Comparison of ENCODE assay signal across 8 mouse cellular contexts in genomic region chr3:96237904-96238511, GRCm38 (mm10). TPM values are rescaled to one million over a fixed set of nuclear protein-coding genes. Genes with fewer than 3 reads are reported as not detected.
DNase-seq lines count a peak whose midpoint lies in the region; ATAC-seq and TF ChIP-seq lines count a peak whose summit lies in the region.

No protein-coding gene starts in this region.

- H3K27ac ChIP-seq in testis, adult 2 months (ENCODE audit: control insufficient read depth, insufficient read depth, low read depth, low read length): peak overlapping the region; percentile 71
- peak overlapping the region; percentile 85 for H3K27ac ChIP-seq in embryonic facial prominence, embryonic 12.5 days
- peak overlapping the region; percentile 89 for H3K27ac ChIP-seq in limb, embryonic 11.5 days (replicated peaks; ENCODE audit: low read depth, low read length)

- no peak for DNase-seq in testis, postnatal 10 days (ENCODE audit: low spot score)
- peak; percentile 63 for DNase-seq in limb, embryonic 11.5 days (ENCODE audit: low spot score)
- peak; percentile 73 for DNase-seq in retina, postnatal 1 day
- no peak for DNase-seq in left cerebral cortex, postnatal 10 days (ENCODE audit: extremely low spot score in 1 of 2, low spot score in 2 of 2)
- no peak for DNase-seq in layer of hippocampus, postnatal 10 days (ENCODE audit: low spot score in 2 of 2)
- DNase-seq in ovary, postnatal 14 days (ENCODE audit: low spot score): no peak

- H3K36me3 ChIP-seq in testis, adult 2 months (ENCODE audit: control insufficient read depth, insufficient read depth, low read length): no peaks in the 10 kb centered on the region
- no peaks in the 10 kb centered on the region for H3K36me3 ChIP-seq in embryonic facial prominence, embryonic 12.5 days
- no peaks in the 10 kb centered on the region for H3K36me3 ChIP-seq in limb, embryonic 11.5 days (ENCODE audit: control insufficient read depth, insufficient read depth, low read length)

- H3K4me2 ChIP-seq in embryonic facial prominence, embryonic 12.5 days (replicated peaks): peak overlapping the region; percentile 69
- H3K4me2 ChIP-seq in limb, embryonic 11.5 days (ENCODE audit: low read depth, severe bottlenecking): peak overlapping the region; percentile 60

- H3K9me3 ChIP-seq in embryonic facial prominence, embryonic 12.5 days: no peaks in the 10 kb centered on the region
- no peaks in the 10 kb centered on the region for H3K9me3 ChIP-seq in limb, embryonic 11.5 days (ENCODE audit: control insufficient read depth, low read length)

- TF ChIP-seq POLR2A in testis, adult 2 months (IDR thresholded peaks at IDR 0.05; ENCODE audit: control insufficient read depth, low read depth, low read length): no peak

- WGBS in embryonic facial prominence, embryonic 12.5 days: 1% methylated on average over 12 of the region's 12 CpGs
- under 1% methylated on average over 12 of the region's 12 CpGs for WGBS in limb, embryonic 11.5 days

- no peaks in the 10 kb centered on the region for H3K27me3 ChIP-seq in testis, adult 2 months (ENCODE audit: control insufficient read depth, insufficient read depth, low read length)
- H3K27me3 ChIP-seq in embryonic facial prominence, embryonic 12.5 days: no peaks in the 10 kb centered on the region
- no peaks in the 10 kb centered on the region for H3K27me3 ChIP-seq in limb, embryonic 11.5 days (ENCODE audit: control insufficient read depth, insufficient read depth, low read length)

- no peak for ATAC-seq in embryonic facial prominence, embryonic 12.5 days (ENCODE audit: insufficient number of reproducible peaks, insufficient read depth, low FRiP score, low TSS enrichment)
- ATAC-seq in limb, embryonic 11.5 days (ENCODE audit: insufficient number of reproducible peaks, low FRiP score, low TSS enrichment, low read depth): no peak

- TF ChIP-seq CTCF in testis, adult 2 months (IDR thresholded peaks at IDR 0.05; ENCODE audit: control insufficient read depth, insufficient read depth, insufficient replicate concordance, low read depth, low read length): no peak

- peak overlapping the region; percentile 70 for H3K9ac ChIP-seq in embryonic facial prominence, embryonic 12.5 days
- H3K9ac ChIP-seq in limb, embryonic 11.5 days (ENCODE audit: low read length): peak overlapping the region; percentile 78

- peak overlapping the region; percentile 85 for H3K4me3 ChIP-seq in testis, adult 2 months (ENCODE audit: control insufficient read depth, low read depth, low read length)
- peak overlapping the region; percentile 50 for H3K4me3 ChIP-seq in embryonic facial prominence, embryonic 12.5 days
- peak overlapping the region; percentile 40 for H3K4me3 ChIP-seq in limb, embryonic 11.5 days (ENCODE audit: low read depth, low read length)

- peaks cover 5% of the 10 kb centered on the region; the same call in 1 of the 2 replicates for H3K4me1 ChIP-seq in testis, adult 2 months (ENCODE audit: control insufficient read depth, insufficient read depth, low read length)
- peaks cover 21% of the 10 kb centered on the region for H3K4me1 ChIP-seq in embryonic facial prominence, embryonic 12.5 days
- H3K4me1 ChIP-seq in limb, embryonic 11.5 days (ENCODE audit: control insufficient read depth, insufficient read depth, low read length): 0 out of 2 replicates have a peak, but pooled peaks cover 7% of the 10 kb centered on the region

- intact Hi-C loops in left cerebral cortex, postnatal 10 days (cut with DNase I): no loop called here

RNA-seq across cellular contexts. Expression of gene Hist2h3c2, which starts 0.9 kb away (rescaled TPM):
- polyA plus RNA-seq in testis, adult 2 months (2012; rRNA removed): 18.0 and 18.3 TPM in 2 replicates
- polyA plus RNA-seq in embryonic facial prominence, embryonic 12.5 days (2016; fragmentation: Nextera tagmentation; extraction: Ambion mirVana): 7.1 and 8.2 TPM in 2 replicates
- polyA plus RNA-seq in limb, embryonic 11.5 days (2014; fragmentation: Nextera tagmentation; extraction: Ambion mirVana): 9.2 and 10.6 TPM in 2 replicates
- 10 to 100 TPM; 10.2 to 10.9 TPM for total RNA-seq in left cerebral cortex, postnatal 10 days (2021)
- total RNA-seq in layer of hippocampus, postnatal 10 days (2021): 10 to 100 TPM; 18.2 to 19.1 TPM

RNA-seq across cellular contexts. Expression of gene Hist2h2aa2, which starts 2.1 kb away (rescaled TPM):
- 37.8 and 209 TPM in 2 replicates for polyA plus RNA-seq in testis, adult 2 months (2012; rRNA removed)
- 45.4 and 60.5 TPM in 2 replicates for polyA plus RNA-seq in embryonic facial prominence, embryonic 12.5 days (2016; fragmentation: Nextera tagmentation; extraction: Ambion mirVana)
- 28.8 and 40.7 TPM in 2 replicates for polyA plus RNA-seq in limb, embryonic 11.5 days (2014; fragmentation: Nextera tagmentation; extraction: Ambion mirVana)
- total RNA-seq in left cerebral cortex, postnatal 10 days (2021): 100 to 1,000 TPM; 281 to 297 TPM
- total RNA-seq in layer of hippocampus, postnatal 10 days (2021): 100 to 1,000 TPM; 287 to 323 TPM

RNA-seq across cellular contexts. Expression of gene Hist2h2aa1, which starts 7.3 kb away (rescaled TPM):
- 1,076 and 1,288 TPM in 2 replicates for polyA plus RNA-seq in testis, adult 2 months (2012; rRNA removed)
- 19.8 and 19.9 TPM in 2 replicates for polyA plus RNA-seq in embryonic facial prominence, embryonic 12.5 days (2016; fragmentation: Nextera tagmentation; extraction: Ambion mirVana)
- 14.6 and 15.5 TPM in 2 replicates for polyA plus RNA-seq in limb, embryonic 11.5 days (2014; fragmentation: Nextera tagmentation; extraction: Ambion mirVana)
- total RNA-seq in left cerebral cortex, postnatal 10 days (2021): 1 to 10 TPM; 2.8 to 6.5 TPM
- total RNA-seq in layer of hippocampus, postnatal 10 days (2021): 10 to 100 TPM in 1 of 2 experiments, 1 to 10 TPM in 1; 6.0 to 16.1 TPM

RNA-seq across cellular contexts. Expression of gene Hist2h3c1, which starts 8.5 kb away (rescaled TPM):
- not detected in 2 replicates for polyA plus RNA-seq in testis, adult 2 months (2012; rRNA removed)
- 0.83 TPM in 1 of 2 replicates, not detected in the other for polyA plus RNA-seq in embryonic facial prominence, embryonic 12.5 days (2016; fragmentation: Nextera tagmentation; extraction: Ambion mirVana)
- 0.28 TPM in 1 of 2 replicates, not detected in the other for polyA plus RNA-seq in limb, embryonic 11.5 days (2014; fragmentation: Nextera tagmentation; extraction: Ambion mirVana)
- not detected for total RNA-seq in left cerebral cortex, postnatal 10 days (2021)
- total RNA-seq in layer of hippocampus, postnatal 10 days (2021): not detected

RNA-seq across cellular contexts. Expression of gene Hist2h2be, which starts 17.1 kb away (rescaled TPM):
- polyA plus RNA-seq in testis, adult 2 months (2012; rRNA removed): 11.3 and 13.0 TPM in 2 replicates
- polyA plus RNA-seq in embryonic facial prominence, embryonic 12.5 days (2016; fragmentation: Nextera tagmentation; extraction: Ambion mirVana): 10.6 and 11.7 TPM in 2 replicates
- polyA plus RNA-seq in limb, embryonic 11.5 days (2014; fragmentation: Nextera tagmentation; extraction: Ambion mirVana): 7.2 and 7.6 TPM in 2 replicates
- total RNA-seq in left cerebral cortex, postnatal 10 days (2021): 1 to 10 TPM; 2.9 to 3.0 TPM
- 1 to 10 TPM; 3.9 TPM for total RNA-seq in layer of hippocampus, postnatal 10 days (2021)

Comparison
In these comparisons a context has a peak if more than half of its experiments do, and no peak if none do; other contexts are left out.
1. DNase-seq: peak in limb, embryonic 11.5 days (single experiment) and retina, postnatal 1 day (single experiment); none in testis, postnatal 10 days (single experiment), left cerebral cortex, postnatal 10 days (0 of 2), layer of hippocampus, postnatal 10 days (0 of 2) and ovary, postnatal 14 days (single experiment).
2. RNA of gene Hist2h2aa1, which starts 7.3 kb away (polyA plus RNA-seq): 1,076 to 1,288 TPM in testis, adult 2 months; 19.8 to 19.9 TPM in embryonic facial prominence, embryonic 12.5 days and 14.6 to 15.5 TPM in limb, embryonic 11.5 days; every median in the first group is over 10 times any median in the second.
3. Peak in every context shown above with its lines, with median percentiles within 50 percentile points of each other: H3K27ac ChIP-seq and H3K4me3 ChIP-seq.